ENCODE assay signal across 14 mouse cellular contexts in genomic region chr11:44272268-44272667, GRCm38 (mm10).
"Had no signal": no experiment of that assay in that cellular context is flagged by ENCODE, and none has a peak within 500 bp of the region (broad histone marks: within the 10 kb centered on the region; RNA-seq: fewer than 3 reads in every experiment).

No protein-coding gene starts in this region.

- H3K9me3 ChIP-seq: hindbrain, embryonic 15.5 days; limb, embryonic 15.5 days; liver, embryonic 15.5 days; midbrain, embryonic 10.5 days; neural tube, embryonic 15.5 days had no signal

- H3K4me1 ChIP-seq: hindbrain, embryonic 15.5 days; limb, embryonic 15.5 days; liver, embryonic 15.5 days; midbrain, embryonic 10.5 days; neural tube, embryonic 15.5 days had no signal

- H3K4me2 ChIP-seq: hindbrain, embryonic 15.5 days; limb, embryonic 15.5 days; liver, embryonic 15.5 days; lung, embryonic 14.5 days; neural tube, embryonic 15.5 days had no signal

- H3K4me3 ChIP-seq: hindbrain, embryonic 15.5 days; left cerebral cortex, adult 2 months; limb, embryonic 15.5 days; liver, embryonic 15.5 days; midbrain, embryonic 10.5 days; myocyte; neural tube, embryonic 15.5 days had no signal

- H3K27ac ChIP-seq: hindbrain, embryonic 15.5 days; left cerebral cortex, adult 2 months; limb, embryonic 15.5 days; liver, embryonic 15.5 days; midbrain, embryonic 10.5 days; neural tube, embryonic 15.5 days had no signal

- H3K36me3 ChIP-seq: hindbrain, embryonic 15.5 days; limb, embryonic 15.5 days; liver, embryonic 15.5 days; midbrain, embryonic 10.5 days; neural tube, embryonic 15.5 days had no signal

- DNase-seq: lung, embryonic 14.5 days; lung, postnatal 10 days; lung, postnatal 4 days; midbrain, embryonic 14.5 days; right cerebral cortex, adult 18-20 months; thymus, adult 2 months; thymus, postnatal 25 days had no signal

- H3K9ac ChIP-seq: hindbrain, embryonic 15.5 days; limb, embryonic 15.5 days; liver, embryonic 15.5 days; lung, embryonic 14.5 days; neural tube, embryonic 15.5 days had no signal

- H3K27me3 ChIP-seq: hindbrain, embryonic 15.5 days; limb, embryonic 15.5 days; liver, embryonic 15.5 days; neural tube, embryonic 15.5 days had no signal
